ENCODE assay signal across 7 mouse cellular contexts in genomic region chr5:146794084-146794852, GRCm38 (mm10). TPM values are rescaled to one million over a fixed set of nuclear protein-coding genes. Genes with fewer than 3 reads are reported as not detected.
DNase-seq lines count a peak whose midpoint lies in the region; ATAC-seq lines count a peak whose summit lies in the region.

No protein-coding gene starts in this region.

- no peaks in the 10 kb centered on the region for H3K27me3 ChIP-seq in intestine, embryonic 16.5 days (replicated peaks; ENCODE audit: control insufficient read depth, insufficient read depth, low read length)

- H3K27ac ChIP-seq in intestine, embryonic 16.5 days (ENCODE audit: low read length), result peak overlapping the region; percentile 94

- DNase-seq in urinary bladder, adult 18-20 months (ENCODE audit: low spot score in 2 of 2), result peak; percentile 20 to 57
- no peak for DNase-seq in urinary bladder, postnatal 14 days (ENCODE audit: low spot score)
- DNase-seq in cerebellum, adult 9-10 months, result peak; percentile 69
- DNase-seq in forelimb bud, embryonic 11.5 days (ENCODE audit: low read depth, low spot score), result peak; percentile 39
- peak; percentile 55 for DNase-seq in lung, postnatal 10 days
- DNase-seq in retina, postnatal 7 days (ENCODE audit: low read depth, low spot score), result peak; percentile 25

- peak overlapping the region; percentile 82 for H3K4me2 ChIP-seq in intestine, embryonic 16.5 days (ENCODE audit: low read depth, low read length)

- H3K4me1 ChIP-seq in intestine, embryonic 16.5 days (ENCODE audit: control insufficient read depth, insufficient read depth, low read length), result peaks cover 38% of the 10 kb centered on the region

- H3K9ac ChIP-seq in intestine, embryonic 16.5 days (ENCODE audit: low read depth, low read length), result peak overlapping the region; percentile 98

- peak overlapping the region; percentile 97 for H3K4me3 ChIP-seq in intestine, embryonic 16.5 days (ENCODE audit: low read length)

- WGBS in intestine, embryonic 16.5 days, result under 1% methylated on average over 61 of the region's 83 CpGs

- ATAC-seq in intestine, embryonic 16.5 days, result peak; percentile 55

- H3K9me3 ChIP-seq in intestine, embryonic 16.5 days (ENCODE audit: control insufficient read depth, low read length), result no peaks in the 10 kb centered on the region

- H3K36me3 ChIP-seq in intestine, embryonic 16.5 days (ENCODE audit: control insufficient read depth, insufficient read depth, low read length), result no peaks in the 10 kb centered on the region

RNA-seq across cellular contexts. Expression of gene Usp12, which starts 0.5 kb away (rescaled TPM):
- 26.7 and 33.7 TPM in 2 replicates for polyA plus RNA-seq in intestine, embryonic 16.5 days (2015; fragmentation: Nextera tagmentation; extraction: Ambion mirVana)

RNA-seq across cellular contexts. Expression of gene Rpl21, which starts 38.4 kb away (rescaled TPM):
- 455 and 503 TPM in 2 replicates for polyA plus RNA-seq in intestine, embryonic 16.5 days (2015; fragmentation: Nextera tagmentation; extraction: Ambion mirVana)

RNA-seq across cellular contexts. Expression of gene Rasl11a, which starts 50.6 kb away (rescaled TPM):
- polyA plus RNA-seq in intestine, embryonic 16.5 days (2015; fragmentation: Nextera tagmentation; extraction: Ambion mirVana), result 26.5 and 28.3 TPM in 2 replicates
